Mouse (Mus musculus): ENCODE measurements around the gene Myo5c.
"Not testable (repeated sequence)": the region's sequence is repeated elsewhere in the genome, so short reads cannot be mapped to it uniquely, and the experiment has no call there.

The Myo5c gene

GRCm38 (mm10) chr9:75243730-75244406 lies 12.0 kb downstream of the Myo5c start:
- no peak for DNase-seq (ENCODE audit: low read depth, low spot score)

DNA sequence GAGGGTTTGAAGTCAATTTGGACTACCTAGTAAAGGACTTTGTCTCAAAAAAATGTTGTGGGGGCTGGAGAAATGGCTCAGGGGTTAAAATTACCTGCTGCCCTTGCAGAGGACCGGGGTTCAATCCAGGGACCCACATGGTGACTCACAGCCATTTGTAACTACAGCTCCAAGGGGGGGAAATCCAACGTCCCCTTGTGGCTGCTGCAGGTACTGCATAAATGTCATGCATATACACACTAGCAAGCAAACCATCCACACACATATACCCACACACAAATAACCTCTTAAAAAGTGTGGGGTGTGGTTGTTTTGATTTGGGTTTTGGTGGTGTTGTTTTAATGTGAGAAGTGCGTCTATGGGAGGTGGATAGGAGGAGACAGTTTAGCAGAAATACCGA lies 12.7 kb downstream of the Myo5c start:
- DNase-seq (ENCODE audit: low read depth, low spot score): peak; percentile 54

GRCm38 (mm10) chr9:75246080-75246930 lies 14.5 kb downstream of the Myo5c start:
- no peak for DNase-seq (ENCODE audit: low read depth, low spot score)

- DNase-seq (ENCODE audit: low read depth, low spot score): no peak
Measured at GRCm38 (mm10) chr9:75247870-75248269, 16.1 kb downstream of the Myo5c start.

DNA sequence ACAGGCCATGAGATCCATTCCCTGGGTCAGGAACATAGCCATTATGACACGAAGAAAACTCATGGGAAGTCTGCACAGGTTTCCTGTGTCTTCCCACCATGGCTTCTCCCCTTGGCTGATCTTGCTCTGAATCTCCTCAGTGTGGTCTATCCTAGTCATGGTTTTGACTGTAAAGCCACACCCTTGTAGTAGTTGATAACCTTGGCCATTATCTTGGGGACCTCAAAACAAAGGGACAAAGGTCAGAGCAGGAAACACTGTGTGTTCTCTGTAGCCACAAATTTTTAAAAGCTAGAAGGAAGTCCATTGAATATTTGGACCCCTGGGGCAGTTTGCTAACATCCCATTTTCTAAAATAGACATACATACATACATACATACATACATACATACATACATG lies 16.5 kb downstream of the Myo5c start:
- no peak for DNase-seq (ENCODE audit: low read depth, low spot score)

DNA sequence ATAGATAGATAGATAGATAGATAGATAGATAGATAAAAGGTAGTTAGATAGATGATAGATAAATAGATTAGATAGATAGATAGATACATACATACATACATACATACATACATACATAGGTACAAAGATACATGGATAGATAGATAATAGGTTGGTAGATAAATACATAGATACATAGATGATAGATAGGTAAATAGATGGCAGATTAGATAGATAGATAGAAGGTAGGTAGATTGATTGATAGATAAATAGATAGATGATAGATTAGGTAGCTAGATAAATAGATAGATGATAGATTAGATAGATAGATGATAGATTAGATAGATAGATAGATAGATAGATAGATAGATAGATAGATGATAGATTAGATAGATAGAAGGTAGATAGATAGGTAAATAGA lies 17.1 kb downstream of the Myo5c start:
- no peak for DNase-seq (ENCODE audit: low read depth, low spot score)

DNA sequence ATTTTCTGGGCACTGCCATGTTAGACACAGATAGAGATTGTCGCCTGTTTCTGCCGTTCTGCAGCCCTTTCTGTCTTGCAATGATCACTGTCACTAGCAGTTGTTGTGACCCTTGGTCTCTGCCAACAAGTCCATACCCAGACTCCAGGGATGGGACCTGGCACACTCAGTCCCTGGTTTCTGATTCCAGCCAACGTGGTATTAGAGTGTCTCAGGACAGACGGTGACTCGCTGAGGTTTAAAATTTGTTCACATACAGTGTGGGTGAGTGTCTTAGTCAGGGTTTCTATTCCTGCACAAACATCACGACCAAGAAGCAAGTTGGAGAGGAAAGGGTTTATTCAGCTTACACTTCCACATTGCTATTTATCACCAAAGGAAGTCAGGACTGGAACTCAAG lies 21.3 kb downstream of the Myo5c start:
- DNase-seq (ENCODE audit: low read depth, low spot score): not testable (repeated sequence)

GRCm38 (mm10) chr9:75253766-75254165 lies 21.9 kb downstream of the Myo5c start:
- DNase-seq (ENCODE audit: low read depth, low spot score): no peak

DNA sequence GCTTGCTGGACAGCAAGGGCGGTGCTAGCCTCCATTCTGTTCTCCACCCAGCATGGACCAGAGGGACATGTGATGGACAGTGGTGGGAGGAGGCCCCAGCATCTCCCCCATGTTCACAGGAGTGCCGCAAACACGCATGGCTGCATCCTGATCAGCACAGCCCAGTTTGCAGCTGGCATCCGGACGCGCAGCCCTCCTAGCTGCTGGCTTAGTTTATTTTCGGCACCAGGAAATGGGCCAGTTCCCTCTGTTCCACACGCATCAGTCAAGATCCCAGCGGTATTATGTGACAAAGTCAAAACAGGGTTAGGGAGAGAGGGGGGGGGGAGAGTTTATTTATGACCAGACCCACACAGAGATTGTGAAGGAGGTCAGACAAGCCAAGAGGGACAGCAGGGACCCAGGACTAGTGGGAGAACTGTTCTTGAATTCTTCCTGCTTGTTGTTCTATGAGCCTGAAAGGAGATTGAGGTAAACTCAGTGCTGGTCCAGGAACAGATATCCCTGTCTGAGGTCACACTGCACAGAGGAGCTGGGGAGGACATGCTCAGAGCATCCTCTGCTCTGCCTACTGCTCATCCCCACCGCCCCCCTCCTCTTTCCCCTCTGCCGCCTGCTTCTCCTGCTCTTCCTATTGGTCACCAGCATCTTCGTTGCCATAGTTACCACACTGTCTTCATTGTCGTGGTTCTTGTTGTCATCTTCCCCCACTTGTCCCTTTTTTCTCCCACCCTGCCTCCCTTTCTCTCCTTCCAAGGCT lies 22.6 kb downstream of the Myo5c start:
- DNase-seq (ENCODE audit: low read depth, low spot score): no peak

DNA sequence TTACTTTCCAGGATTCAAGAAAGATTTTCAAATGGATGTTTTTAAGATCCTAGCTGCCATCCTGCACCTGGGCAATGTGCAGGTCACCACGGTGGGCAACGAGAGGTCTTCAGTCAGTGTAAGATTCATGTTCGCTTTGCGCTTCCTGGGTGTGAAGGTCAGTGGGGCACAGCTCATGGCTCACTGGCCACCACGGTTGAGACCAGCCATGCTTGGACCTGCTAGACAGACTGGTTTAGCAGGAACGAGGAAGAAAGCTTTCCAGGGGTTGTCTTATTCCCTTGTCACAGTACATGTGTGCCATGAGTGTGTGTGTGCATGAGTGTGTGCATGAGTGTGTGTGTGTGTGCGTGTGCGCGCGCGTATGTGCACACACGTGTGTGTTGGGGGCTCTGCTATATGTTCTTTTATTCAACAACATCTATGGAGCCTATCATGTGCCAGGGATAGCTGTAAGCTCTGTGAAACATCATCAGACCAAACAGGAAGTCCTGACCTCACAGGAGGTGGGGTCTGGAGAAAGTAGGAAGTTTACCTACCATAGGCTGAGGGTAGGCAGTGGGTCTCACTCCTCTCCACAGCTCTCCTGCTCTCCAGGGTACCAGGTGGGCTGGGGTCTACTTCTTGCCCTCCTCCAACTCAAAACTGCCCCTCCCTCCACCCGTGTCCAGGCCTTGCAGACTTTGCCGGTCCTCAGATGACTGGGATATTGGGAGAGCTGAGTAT lies 24.2 kb downstream of the Myo5c start:
- DNase-seq (ENCODE audit: low read depth, low spot score): no peak

DNA sequence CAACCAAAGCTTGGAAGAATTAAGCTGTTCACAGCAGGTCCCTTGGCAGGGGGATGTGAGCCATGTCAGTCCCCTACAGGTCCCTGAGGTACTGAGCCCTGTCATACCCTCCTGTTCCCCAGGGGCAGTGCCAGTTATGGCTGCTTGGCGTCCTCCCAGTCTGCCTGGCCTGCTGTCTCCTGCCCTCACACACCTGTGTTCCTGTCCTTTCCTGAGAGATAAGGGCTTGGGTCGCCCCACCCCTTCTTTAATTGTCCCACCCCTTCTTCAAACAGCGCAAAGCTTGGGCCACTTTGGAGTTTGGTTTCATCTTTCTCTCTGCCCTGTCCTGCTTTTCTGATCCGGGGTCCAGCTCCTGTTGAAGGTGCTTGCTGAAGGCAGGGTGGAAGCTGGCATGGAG lies 27.0 kb downstream of the Myo5c start:
- DNase-seq (ENCODE audit: low read depth, low spot score): no peak

DNA sequence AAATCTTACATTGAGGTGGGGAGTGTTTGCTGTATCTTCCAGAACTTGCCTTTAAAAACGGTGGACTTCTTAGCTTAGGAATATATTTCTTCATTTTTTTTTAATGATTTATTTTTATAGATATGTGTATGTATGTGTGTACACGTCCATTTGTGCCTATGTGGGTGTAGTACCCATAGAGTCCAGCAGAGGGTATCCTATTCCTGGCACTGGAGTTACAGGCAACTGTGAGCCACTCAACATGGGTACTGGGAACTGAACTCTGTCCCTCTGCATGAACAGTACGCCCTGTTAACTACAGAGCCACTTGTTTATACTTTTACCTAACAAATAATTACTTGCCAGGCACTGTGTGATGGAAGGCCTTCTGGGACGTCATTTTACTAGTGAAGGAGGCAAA lies 27.8 kb downstream of the Myo5c start:
- peak; percentile 84 for DNase-seq (ENCODE audit: low read depth, low spot score)

- peak; percentile 66 for DNase-seq (ENCODE audit: low read depth, low spot score)
Measured at GRCm38 (mm10) chr9:75261332-75261872, 29.6 kb downstream of the Myo5c start.

DNA sequence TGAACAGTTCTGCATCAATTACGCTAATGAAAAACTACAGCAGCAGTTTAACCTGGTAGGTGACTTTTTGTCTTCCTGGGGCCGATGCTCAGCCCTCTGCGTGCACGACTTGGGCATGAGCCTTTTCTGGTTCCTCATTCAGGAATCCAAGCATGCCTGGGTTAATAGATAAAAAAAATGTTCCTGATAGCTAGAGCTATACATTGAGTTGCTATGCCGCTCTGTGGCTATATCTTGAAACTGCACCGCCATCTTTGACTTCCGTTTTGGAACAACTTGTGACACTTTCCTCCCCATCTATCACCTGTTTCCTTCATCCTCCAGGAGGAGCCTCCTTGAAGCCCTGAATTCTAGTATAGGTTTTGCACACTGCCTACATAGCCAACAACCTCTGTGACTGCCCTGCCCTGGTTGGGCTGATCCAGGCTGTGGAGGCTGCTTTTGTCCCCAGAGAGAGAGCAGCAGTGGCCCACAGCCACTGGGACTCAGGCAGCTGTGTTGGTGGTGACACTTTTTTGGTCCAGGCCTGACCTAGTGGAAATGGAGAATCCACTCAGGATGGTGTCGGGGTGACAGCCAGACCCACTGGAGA lies 30.5 kb downstream of the Myo5c start:
- DNase-seq (ENCODE audit: low read depth, low spot score): no peak

- DNase-seq (ENCODE audit: low read depth, low spot score): peak; percentile 81
Measured at GRCm38 (mm10) chr9:75264008-75264718, 32.3 kb downstream of the Myo5c start.

GRCm38 (mm10) chr9:75267147-75267546 lies 35.3 kb downstream of the Myo5c start:
- no peak for DNase-seq (ENCODE audit: low read depth, low spot score)

GRCm38 (mm10) chr9:75270382-75270781 lies 38.6 kb downstream of the Myo5c start:
- DNase-seq (ENCODE audit: low read depth, low spot score): no peak

- DNase-seq (ENCODE audit: low read depth, low spot score): no peak
Measured at GRCm38 (mm10) chr9:75271539-75271938, 39.7 kb downstream of the Myo5c start.

DNA sequence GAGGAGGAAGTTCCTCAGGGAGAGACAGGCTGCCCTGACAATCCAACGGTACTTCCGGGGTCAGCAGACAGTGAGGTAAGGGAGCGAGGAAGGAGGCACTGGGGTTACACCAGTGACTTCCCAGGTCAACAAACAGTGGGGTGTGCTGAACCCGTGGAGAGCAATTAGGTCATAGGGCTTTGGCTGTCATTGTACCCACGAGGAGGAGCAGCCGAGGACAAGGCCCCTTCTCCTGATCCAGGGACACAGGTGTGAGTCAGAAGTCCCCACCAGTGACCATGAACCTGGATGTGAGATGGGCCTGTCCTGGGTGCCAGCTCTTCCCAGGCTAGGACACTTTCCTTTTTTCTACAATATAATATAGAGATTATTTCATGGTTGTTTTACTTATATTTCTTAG lies 41.8 kb downstream of the Myo5c start:
- DNase-seq (ENCODE audit: low read depth, low spot score): no peak

GRCm38 (mm10) chr9:75274486-75274885 lies 42.7 kb downstream of the Myo5c start:
- DNase-seq (ENCODE audit: low read depth, low spot score): no peak

Measured in ZHBTc4 (cell line).